Mouse (Mus musculus): ENCODE data around the gene Ttc39b. TPM values are rescaled to one million over a fixed set of nuclear protein-coding genes. Genes with fewer than 3 reads are reported as not detected.

Gene Ttc39b
- polyA plus RNA-seq, 1 experiment from 2014 or later = 15.7 TPM

GRCm38 (mm10) chr4:83282424-83282823 is 41.6 kb downstream of the Ttc39b start:
- DNase-seq (ENCODE audit: low spot score) (no peak), ATAC-seq (ENCODE audit: low FRiP score, low TSS enrichment) (no peak)
- Histone ChIP-seq H3K27me3 (ENCODE audit: control insufficient read depth, insufficient read depth, low read length) (no peaks in the 10 kb centered on the region), H3K36me3 (ENCODE audit: control insufficient read depth, insufficient read depth, low read length) (no peaks in the 10 kb centered on the region), H3K9me3 (ENCODE audit: control insufficient read depth, low read length) (no peaks in the 10 kb centered on the region), H3K9ac (ENCODE audit: low read length) (no peak overlapping the region), H3K4me2 (replicated peaks; ENCODE audit: low read depth) (no peak overlapping the region), H3K4me3 (ENCODE audit: low read depth, low read length) (no peak overlapping the region), H3K27ac (replicated peaks) (no peak overlapping the region), H3K4me1 (replicated peaks; ENCODE audit: control insufficient read depth, insufficient read depth) (no peaks in the 10 kb centered on the region; the same call in 1 of the 2 replicates)
- 37% methylated on average over 6 of the region's 6 CpGs for WGBS
- TF ChIP-seq CTCF (IDR thresholded peaks at IDR 0.05; ENCODE audit: low read depth) (no peak), EP300 (optimal IDR thresholded peaks at IDR 0.05) (no peak)

- ATAC-seq (ENCODE audit: low FRiP score, low TSS enrichment) = no peak
- Histone ChIP-seq H3K27ac (replicated peaks) (no peak overlapping the region), H3K27me3 (ENCODE audit: control insufficient read depth, insufficient read depth, low read length) (no peaks in the 10 kb centered on the region), H3K4me1 (replicated peaks; ENCODE audit: control insufficient read depth, insufficient read depth) (no peaks in the 10 kb centered on the region; the same call in 1 of the 2 replicates), H3K9me3 (ENCODE audit: control insufficient read depth, low read length) (no peaks in the 10 kb centered on the region), H3K36me3 (ENCODE audit: control insufficient read depth, insufficient read depth, low read length) (no peaks in the 10 kb centered on the region), H3K4me3 (ENCODE audit: low read depth, low read length) (no peak overlapping the region), H3K4me2 (replicated peaks; ENCODE audit: low read depth) (no peak overlapping the region), H3K9ac (ENCODE audit: low read length) (no peak overlapping the region)
- DNase-seq (ENCODE audit: low spot score) = no peak
- TF ChIP-seq EP300 (optimal IDR thresholded peaks at IDR 0.05) = no peak
- no peak for TF ChIP-seq CTCF (IDR thresholded peaks at IDR 0.05; ENCODE audit: low read depth)
- 93% methylated on average over 7 of the region's 7 CpGs for WGBS
These were observed 44.8 kb downstream of the Ttc39b start for GRCm38 (mm10) chr4:83279236-83279635.

- H3K36me3 ChIP-seq (ENCODE audit: control insufficient read depth, insufficient read depth, low read length) = no peaks in the 10 kb centered on the region
- no peaks in the 10 kb centered on the region for H3K9me3 ChIP-seq (ENCODE audit: control insufficient read depth, low read length)
- H3K4me1 ChIP-seq (replicated peaks; ENCODE audit: control insufficient read depth, insufficient read depth) = no peaks in the 10 kb centered on the region
- no peaks in the 10 kb centered on the region for H3K27me3 ChIP-seq (ENCODE audit: control insufficient read depth, insufficient read depth, low read length)
- 42% methylated on average over 2 of the region's 2 CpGs for WGBS
- no peak for DNase-seq (ENCODE audit: low spot score)
- no peak overlapping the region for H3K9ac ChIP-seq (ENCODE audit: low read length)
- no peak for ATAC-seq (ENCODE audit: low FRiP score, low TSS enrichment)
- no peak overlapping the region for H3K27ac ChIP-seq (replicated peaks)
- H3K4me3 ChIP-seq (ENCODE audit: low read depth, low read length) = no peak overlapping the region
- no peak overlapping the region for H3K4me2 ChIP-seq (replicated peaks; ENCODE audit: low read depth)
- TF ChIP-seq CTCF (IDR thresholded peaks at IDR 0.05; ENCODE audit: low read depth) = no peak
- no peak for TF ChIP-seq EP300 (optimal IDR thresholded peaks at IDR 0.05)
These were observed 49.8 kb downstream of the Ttc39b start for GRCm38 (mm10) chr4:83274241-83274640.

DNA sequence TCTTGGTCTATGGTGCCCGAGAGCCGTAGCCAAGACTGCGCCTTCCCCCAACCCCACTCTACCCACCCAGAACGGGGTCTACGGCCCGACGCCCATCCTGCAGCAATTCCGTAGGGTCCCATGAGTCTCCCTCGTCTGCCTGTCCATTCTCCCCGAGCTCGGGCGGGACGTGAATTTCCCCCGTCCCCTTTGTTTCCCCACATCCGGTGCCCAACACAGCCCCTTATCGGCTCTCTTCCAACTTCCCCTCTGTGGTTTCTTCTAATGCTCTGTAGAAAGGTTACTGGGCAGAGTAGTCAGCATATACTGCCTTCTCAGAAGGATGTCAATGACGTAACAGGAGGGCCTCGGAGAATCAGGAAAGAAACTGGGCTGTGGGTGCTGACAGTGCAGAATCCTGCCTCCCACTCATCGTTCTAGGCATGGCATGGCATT is 50.4 kb downstream of the Ttc39b start:
- Histone ChIP-seq H3K36me3 (ENCODE audit: control insufficient read depth, insufficient read depth, low read length) (no peaks in the 10 kb centered on the region), H3K4me1 (replicated peaks; ENCODE audit: control insufficient read depth, insufficient read depth) (no peaks in the 10 kb centered on the region), H3K27me3 (ENCODE audit: control insufficient read depth, insufficient read depth, low read length) (no peaks in the 10 kb centered on the region), H3K4me3 (ENCODE audit: low read depth, low read length) (no peak overlapping the region), H3K9me3 (ENCODE audit: control insufficient read depth, low read length) (no peaks in the 10 kb centered on the region), H3K9ac (ENCODE audit: low read length) (no peak overlapping the region), H3K4me2 (replicated peaks; ENCODE audit: low read depth) (no peak overlapping the region), H3K27ac (replicated peaks) (no peak overlapping the region)
- TF ChIP-seq CTCF (IDR thresholded peaks at IDR 0.05; ENCODE audit: low read depth) = no peak
- no peak for TF ChIP-seq EP300 (optimal IDR thresholded peaks at IDR 0.05)
- WGBS = 83% methylated on average over 19 of the region's 19 CpGs
- ATAC-seq (ENCODE audit: low FRiP score, low TSS enrichment) (no peak), DNase-seq (ENCODE audit: low spot score) (no peak)

- Histone ChIP-seq H3K9me3 (ENCODE audit: control insufficient read depth, low read length) (no peaks in the 10 kb centered on the region), H3K27me3 (ENCODE audit: control insufficient read depth, insufficient read depth, low read length) (no peaks in the 10 kb centered on the region), H3K4me3 (ENCODE audit: low read depth, low read length) (no peak overlapping the region), H3K4me1 (replicated peaks; ENCODE audit: control insufficient read depth, insufficient read depth) (no peaks in the 10 kb centered on the region), H3K4me2 (replicated peaks; ENCODE audit: low read depth) (no peak overlapping the region), H3K27ac (replicated peaks) (no peak overlapping the region), H3K36me3 (ENCODE audit: control insufficient read depth, insufficient read depth, low read length) (no peaks in the 10 kb centered on the region), H3K9ac (ENCODE audit: low read length) (no peak overlapping the region)
- no peak for DNase-seq (ENCODE audit: low spot score)
- TF ChIP-seq EP300 (optimal IDR thresholded peaks at IDR 0.05) (no peak), CTCF (IDR thresholded peaks at IDR 0.05; ENCODE audit: low read depth) (no peak)
- WGBS = 80% methylated on average over 9 of the region's 9 CpGs
- ATAC-seq (ENCODE audit: low FRiP score, low TSS enrichment) = no peak
These were observed 51.0 kb downstream of the Ttc39b start for GRCm38 (mm10) chr4:83272917-83273615.

DNA sequence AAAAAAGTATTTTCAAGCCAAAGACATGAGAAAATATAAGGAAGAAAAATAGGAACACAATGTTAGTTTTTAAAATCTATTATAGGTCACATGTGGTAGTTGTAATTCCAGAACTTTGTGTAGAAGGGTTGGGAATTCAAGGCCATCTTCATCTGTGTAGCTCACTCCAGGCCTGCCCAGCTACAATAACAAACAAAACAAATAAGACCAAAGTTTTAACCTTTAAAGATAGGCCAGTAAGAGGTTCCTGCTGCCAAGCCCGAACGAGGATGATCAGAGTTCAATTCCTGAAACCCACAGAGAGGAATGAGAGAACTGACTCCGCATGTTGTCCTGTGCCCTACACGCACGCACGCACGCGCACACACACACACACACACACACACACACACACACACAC is 53.6 kb downstream of the Ttc39b start:
- Histone ChIP-seq H3K4me2 (replicated peaks; ENCODE audit: low read depth) (no peak overlapping the region), H3K27me3 (ENCODE audit: control insufficient read depth, insufficient read depth, low read length) (no peaks in the 10 kb centered on the region), H3K9ac (ENCODE audit: low read length) (no peak overlapping the region), H3K36me3 (ENCODE audit: control insufficient read depth, insufficient read depth, low read length) (no peaks in the 10 kb centered on the region), H3K4me1 (replicated peaks; ENCODE audit: control insufficient read depth, insufficient read depth) (no peaks in the 10 kb centered on the region), H3K4me3 (ENCODE audit: low read depth, low read length) (no peak overlapping the region), H3K27ac (replicated peaks) (no peak overlapping the region), H3K9me3 (ENCODE audit: control insufficient read depth, low read length) (no peaks in the 10 kb centered on the region)
- ATAC-seq (ENCODE audit: low FRiP score, low TSS enrichment) (no peak), DNase-seq (ENCODE audit: low spot score) (no peak)
- TF ChIP-seq CTCF (IDR thresholded peaks at IDR 0.05; ENCODE audit: low read depth) = no peak
- no peak for TF ChIP-seq EP300 (optimal IDR thresholded peaks at IDR 0.05)
- 94% methylated on average over 8 of the region's 8 CpGs for WGBS

Data from stomach, postnatal 0 days (tissue).